Mouse (Mus musculus) layer of hippocampus, adult 18-20 months (tissue): ENCODE measurements around the gene Zpbp. TPM values are rescaled to one million over a fixed set of nuclear protein-coding genes. Genes with fewer than 3 reads are reported as not detected.
A peak's percentile ranks its signal among the peaks of the same experiment; 100 is the strongest.

Experiments used
- DNase-seq, 2 experiments: peaks; one replicate each; pipeline ENCODE4 v3.0.0; 2022; ENCODE audit warnings: low spot score in 2 of 2
- long read RNA-seq: library from polyadenylated mRNA; stranded (forward); transcript quantifications from one replicate; pipeline ENCODE4 v2.0.0, GENCODE M21; 2021
- total RNA-seq, 2 experiments: library from RNA; stranded (reverse); gene quantifications; 2 replicates each; pipeline ENCODE4 v1.2.3; 2021

The Zpbp gene
- under 1 TPM; 0.69 to 0.79 TPM for total RNA-seq
- long read RNA-seq, partial matches to known transcripts = 0 of 1 reads
- long read RNA-seq, other reads (novel, unspliced or antisense) = 1 of 1 reads

DNA sequence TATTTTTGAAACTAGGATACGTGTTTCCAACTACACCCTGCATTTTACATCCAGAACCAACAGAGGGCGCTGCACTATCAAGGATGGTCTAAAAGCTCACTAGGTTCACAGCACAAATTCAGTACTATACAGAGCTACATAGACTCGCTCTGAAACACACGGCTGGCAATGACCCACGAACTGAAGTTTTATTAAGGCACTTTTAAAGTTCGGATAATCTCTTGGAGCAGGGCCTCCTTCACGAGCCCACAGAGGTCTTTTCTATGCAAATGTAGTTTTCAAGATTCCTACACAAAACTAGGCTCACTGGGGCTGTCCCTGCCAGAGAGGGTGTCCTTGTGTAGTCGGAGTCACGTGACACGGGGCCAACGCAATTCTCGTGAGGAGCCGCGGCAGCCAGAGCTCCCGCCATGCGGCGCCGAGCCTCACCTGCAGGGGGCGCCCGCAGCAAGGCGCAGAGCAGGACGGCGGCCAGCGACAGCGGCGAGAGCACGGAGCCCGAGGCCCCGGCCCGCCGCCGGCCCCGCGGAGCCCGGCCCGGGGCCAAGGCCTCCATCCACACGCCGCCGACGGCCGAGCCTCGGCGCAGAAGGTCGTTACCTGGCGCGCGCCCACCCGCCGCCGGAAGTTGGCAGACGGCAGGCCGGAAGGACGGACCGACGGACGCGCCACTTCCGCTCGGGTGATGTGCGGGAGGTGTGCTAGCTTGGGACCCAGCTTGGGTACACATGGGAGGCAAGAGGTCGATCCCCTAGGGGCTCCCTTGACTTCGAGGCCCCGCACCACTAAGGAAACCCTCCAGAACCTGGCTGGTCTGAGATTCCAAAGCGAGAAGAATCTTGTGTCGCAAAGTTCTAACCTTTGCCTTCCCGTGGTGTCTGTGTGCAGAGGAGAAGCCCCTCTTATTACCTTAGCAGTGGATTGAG lies at the start of gene Zpbp, which contains the start of gene Spata48:
Zpbp (minus strand) TSS at position 774 of the 926 bp plus-strand sequence.
Spata48 (plus strand) TSS at position 460 of the 926 bp plus-strand sequence.
- peak; percentile 77 to 94 for DNase-seq

DNA sequence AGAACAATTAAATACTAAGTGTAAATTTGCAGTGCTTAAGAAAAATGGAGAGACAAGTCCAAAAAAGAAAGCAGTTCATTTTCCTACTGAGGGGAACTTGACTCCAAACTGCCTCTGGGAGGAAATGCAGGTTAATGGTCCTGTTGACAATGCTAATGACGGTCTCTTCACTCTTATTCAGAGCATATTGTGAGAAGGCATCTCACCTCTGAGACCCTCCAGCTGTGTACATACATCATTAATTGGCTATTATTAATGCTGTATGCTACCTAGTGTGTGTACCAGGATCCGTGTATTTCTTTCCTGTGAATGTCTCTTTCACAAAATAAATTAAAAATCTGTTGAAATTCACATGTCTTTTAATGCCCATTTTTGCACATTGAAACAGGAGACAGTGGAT lies 47.2 kb upstream of the Zpbp start:
- DNase-seq = no peak

DNA sequence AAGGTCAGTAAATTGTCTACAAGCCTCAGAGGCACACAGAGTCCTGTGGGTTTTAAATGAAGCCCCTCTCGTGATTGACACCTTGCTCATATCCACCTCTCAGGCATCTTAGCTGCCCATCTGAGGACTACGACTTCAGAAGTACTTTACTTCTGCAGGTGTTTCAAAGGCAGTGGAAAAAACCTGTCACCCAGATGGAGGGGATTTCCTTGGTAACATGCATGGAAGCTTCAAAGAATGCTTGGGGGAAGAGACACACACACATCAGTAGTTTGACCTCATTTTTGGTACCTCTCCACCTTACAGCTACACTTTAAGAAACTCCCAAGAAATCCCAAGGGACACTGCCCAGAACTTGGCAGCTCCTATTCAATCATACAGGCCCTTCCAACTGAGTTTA lies 44.0 kb upstream of the Zpbp start:
- DNase-seq = no peak

DNA sequence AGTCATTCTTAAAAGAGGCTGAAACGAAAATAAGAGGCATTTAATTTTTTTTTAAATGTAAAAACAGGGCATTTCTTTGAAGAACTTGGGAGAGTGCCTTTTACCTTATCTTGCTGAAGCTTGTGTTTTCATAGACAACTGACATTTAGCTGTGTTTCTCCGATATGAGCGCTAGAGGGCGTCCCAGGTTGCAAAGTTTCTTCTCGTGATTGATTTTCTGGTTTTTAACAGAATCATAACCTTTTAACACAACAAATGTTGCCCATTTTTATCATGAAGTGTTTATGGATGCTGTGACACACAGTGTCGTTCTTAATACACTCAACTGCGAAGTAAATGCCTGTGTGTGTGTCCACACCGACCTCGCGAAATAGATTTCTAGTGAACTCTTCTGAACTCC lies 37.7 kb upstream of the Zpbp start:
- peak in 1 of 2 experiments; percentile 34 for DNase-seq

- no peak for DNase-seq
These were observed 33.5 kb upstream of the Zpbp start for GRCm38 (mm10) chr11:11495697-11496096.

- no peak for DNase-seq
These were observed 29.8 kb upstream of the Zpbp start for GRCm38 (mm10) chr11:11492044-11492443.

- DNase-seq = no peak
These were observed 22.2 kb upstream of the Zpbp start for GRCm38 (mm10) chr11:11484378-11484777.

GRCm38 (mm10) chr11:11468924-11469323 lies 6.7 kb upstream of the Zpbp start:
- DNase-seq = no peak

GRCm38 (mm10) chr11:11462561-11462890 lies 318 bp upstream of the Zpbp start:
- DNase-seq = no peak

GRCm38 (mm10) chr11:11455037-11455436 lies 7.2 kb downstream of the Zpbp start:
- DNase-seq = no peak

DNA sequence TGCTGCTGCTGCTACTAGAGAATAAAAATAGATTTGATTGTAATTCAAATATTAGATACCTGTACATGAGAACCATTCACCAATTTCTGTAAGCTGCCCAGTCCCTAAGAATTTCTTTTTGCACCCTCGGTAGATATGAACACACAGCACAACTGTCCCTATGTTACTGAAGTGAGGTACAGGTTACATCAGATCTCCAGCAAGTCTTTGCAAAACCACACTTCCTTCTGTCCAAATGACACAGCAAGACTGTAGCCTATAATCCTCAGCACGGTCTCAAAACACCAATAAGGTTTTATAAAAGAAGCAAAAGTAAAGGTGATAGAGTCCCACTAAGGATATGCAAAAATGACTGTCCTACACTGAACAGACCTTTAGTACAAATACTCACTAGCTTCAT lies 44.9 kb downstream of the Zpbp start:
- no peak for DNase-seq

- no peak for DNase-seq
These were observed 48.0 kb downstream of the Zpbp start for GRCm38 (mm10) chr11:11414188-11414587.

GRCm38 (mm10) chr11:11394686-11395085 lies 67.5 kb downstream of the Zpbp start:
- no peak for DNase-seq

DNA sequence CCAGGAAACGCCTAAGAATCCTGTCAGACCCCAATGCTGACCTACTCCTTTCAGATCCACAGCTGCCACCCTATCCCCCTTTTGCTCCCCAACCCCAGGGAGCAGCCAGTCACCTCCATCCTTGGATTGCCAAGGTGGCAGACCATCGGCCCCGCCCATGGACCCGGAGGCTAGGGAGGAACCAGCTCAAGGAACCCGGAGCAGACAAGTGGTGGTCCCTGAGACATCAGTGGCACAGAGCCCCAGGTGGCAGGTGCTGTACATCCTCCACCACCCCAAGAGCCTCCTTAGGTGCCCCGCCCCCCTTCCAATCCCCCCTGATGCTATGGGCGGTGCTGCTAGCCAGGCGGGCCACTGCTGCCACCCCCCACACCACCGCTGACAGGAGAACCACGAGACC lies 69.0 kb downstream of the Zpbp start:
- no peak for DNase-seq

- DNase-seq = no peak
These were observed 90.9 kb downstream of the Zpbp start for GRCm38 (mm10) chr11:11371305-11371704.

- DNase-seq = no peak
These were observed 178.7 kb downstream of the Zpbp start for GRCm38 (mm10) chr11:11283512-11283911.

DNA sequence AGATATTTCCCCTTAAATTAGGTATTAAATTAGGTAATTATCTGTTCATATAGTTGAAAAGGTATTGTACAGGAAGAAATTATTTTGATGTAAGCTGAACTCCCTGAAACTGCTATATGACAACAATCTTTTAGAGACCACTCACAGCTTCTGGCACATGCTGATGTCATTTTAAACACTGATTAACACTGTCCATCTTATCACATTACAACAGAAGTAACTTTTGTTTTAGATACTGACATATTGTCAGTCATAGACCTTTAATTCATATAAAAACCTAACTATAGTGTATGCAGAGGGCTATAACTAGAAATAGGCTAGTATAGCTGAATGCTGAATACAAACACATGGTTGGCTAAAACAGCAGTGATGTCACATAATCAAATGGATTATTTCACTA lies 182.1 kb downstream of the Zpbp start:
- no peak for DNase-seq

GRCm38 (mm10) chr11:11257348-11257747 lies 204.9 kb downstream of the Zpbp start:
- DNase-seq = peak; percentile 8 to 34

DNA sequence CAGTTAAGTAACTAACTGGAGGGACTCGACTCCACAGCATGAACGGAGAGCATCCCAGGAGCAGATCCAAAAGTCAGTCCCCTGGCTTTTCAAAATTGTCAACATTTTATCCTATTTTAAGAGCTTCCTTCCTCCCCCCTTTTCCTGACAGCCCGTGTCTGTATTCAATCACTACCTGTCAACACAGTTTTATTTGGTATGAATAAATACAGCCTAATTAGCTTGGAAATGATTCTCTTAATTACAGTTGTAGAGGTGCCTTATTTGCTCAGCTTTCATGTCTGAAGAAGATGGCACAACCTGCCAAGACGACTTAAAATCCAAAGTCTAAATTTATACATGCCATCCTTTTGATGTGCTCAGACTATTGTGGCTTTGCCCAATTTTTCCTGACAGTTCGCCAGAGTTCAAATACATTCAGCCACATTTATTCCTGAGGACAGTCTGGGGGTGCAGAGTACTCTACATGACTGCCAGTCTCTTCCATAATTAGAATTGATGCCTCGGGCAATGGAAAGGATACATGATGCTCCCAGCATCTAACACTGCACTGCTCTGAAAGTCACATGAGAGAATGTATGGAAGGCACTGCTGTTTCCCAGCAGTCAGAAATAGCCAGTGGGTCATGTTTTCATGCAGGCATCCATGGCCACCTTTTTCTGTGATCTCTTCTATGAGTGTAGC lies 219.4 kb downstream of the Zpbp start:
- DNase-seq = no peak

- no peak for DNase-seq
These were observed 222.9 kb downstream of the Zpbp start for GRCm38 (mm10) chr11:11239346-11239745.
